16 mouse cellular contexts compared by ENCODE assay signal in genomic region chr17:35161421-35161820, GRCm38 (mm10). TPM values are rescaled to one million over a fixed set of nuclear protein-coding genes. Genes with fewer than 3 reads are reported as not detected.
DNase-seq lines count a peak whose midpoint lies in the region; ATAC-seq lines count a peak whose summit lies in the region.
"Had no signal": no experiment of that assay in that cellular context is flagged by ENCODE, and none has a peak within 500 bp of the region (broad histone marks: within the 10 kb centered on the region; RNA-seq: fewer than 3 reads in every experiment).

No protein-coding gene starts in this region.

- no peak for ATAC-seq in hindbrain, embryonic 14.5 days (ENCODE audit: low FRiP score)
- no peak for ATAC-seq in midbrain, embryonic 11.5 days (ENCODE audit: low FRiP score)
- ATAC-seq: inflammation-experienced regulatory T-cells, adult 6 months had no signal

- H3K27ac ChIP-seq in hindbrain, embryonic 10.5 days: no peak overlapping the region
- no peak overlapping the region for H3K27ac ChIP-seq in hindbrain, embryonic 14.5 days
- no peak overlapping the region for H3K27ac ChIP-seq in midbrain, embryonic 10.5 days (replicated peaks)
- no peak overlapping the region for H3K27ac ChIP-seq in midbrain, embryonic 11.5 days (ENCODE audit: low read depth, low read length)
- H3K27ac ChIP-seq: liver, embryonic 14.5 days had no signal

- peak overlapping the region; percentile 97 for H3K4me3 ChIP-seq in hindbrain, embryonic 10.5 days
- H3K4me3 ChIP-seq in hindbrain, embryonic 14.5 days (replicated peaks; ENCODE audit: low read length): no peak overlapping the region
- H3K4me3 ChIP-seq in midbrain, embryonic 10.5 days: peak overlapping the region; percentile 92
- H3K4me3 ChIP-seq in midbrain, embryonic 11.5 days (ENCODE audit: low read depth, low read length): no peak overlapping the region
- H3K4me3 ChIP-seq: erythroblast, embryonic 14.5 days had no signal

- peaks cover 65% of the 10 kb centered on the region for H3K36me3 ChIP-seq in hindbrain, embryonic 10.5 days
- H3K36me3 ChIP-seq in hindbrain, embryonic 14.5 days (replicated peaks; ENCODE audit: control insufficient read depth, insufficient read depth): peaks cover 64% of the 10 kb centered on the region
- H3K36me3 ChIP-seq in midbrain, embryonic 10.5 days: peaks cover 70% of the 10 kb centered on the region
- H3K36me3 ChIP-seq in midbrain, embryonic 11.5 days (ENCODE audit: control insufficient read depth, insufficient read depth, low read length): peaks cover 52% of the 10 kb centered on the region

- H3K4me2 ChIP-seq in hindbrain, embryonic 14.5 days (replicated peaks): no peak overlapping the region
- H3K4me2 ChIP-seq in midbrain, embryonic 11.5 days: no peak overlapping the region

- peaks cover 28% of the 10 kb centered on the region for H3K4me1 ChIP-seq in hindbrain, embryonic 10.5 days (replicated peaks)
- H3K4me1 ChIP-seq in hindbrain, embryonic 14.5 days (replicated peaks; ENCODE audit: control insufficient read depth, insufficient read depth, low read length): peaks cover 24% of the 10 kb centered on the region
- H3K4me1 ChIP-seq in midbrain, embryonic 10.5 days: peaks cover 30% of the 10 kb centered on the region
- peaks cover 19% of the 10 kb centered on the region for H3K4me1 ChIP-seq in midbrain, embryonic 11.5 days (ENCODE audit: control insufficient read depth, insufficient read depth, low read length)

- H3K9ac ChIP-seq in hindbrain, embryonic 14.5 days: no peak overlapping the region
- H3K9ac ChIP-seq in midbrain, embryonic 11.5 days (ENCODE audit: low read length): no peak overlapping the region
- H3K9ac ChIP-seq: liver, embryonic 14.5 days had no signal

- peak; percentile 28 for DNase-seq in cerebellum, adult 8-10 months
- DNase-seq in cerebellum, postnatal 10 days: no peak
- DNase-seq in hindbrain, embryonic 10.5 days (ENCODE audit: low spot score): no peak
- DNase-seq in hindbrain, embryonic 14.5 days (ENCODE audit: low spot score): no peak
- no peak for DNase-seq in midbrain, embryonic 10.5 days (ENCODE audit: low spot score)
- no peak for DNase-seq in midbrain, embryonic 11.5 days (ENCODE audit: low spot score, missing footprints)
- DNase-seq in adrenal gland, postnatal 4 days (ENCODE audit: low spot score in 2 of 2): no peak
- no peak for DNase-seq in left cerebral cortex, postnatal 14 days (ENCODE audit: low spot score in 2 of 2)
- DNase-seq: cerebellum, postnatal 36 days; layer of hippocampus, adult 9-11 months; right cerebral cortex, postnatal 4 days had no signal

- no peaks in the 10 kb centered on the region for H3K27me3 ChIP-seq in hindbrain, embryonic 10.5 days (ENCODE audit: insufficient read depth, poor library complexity, severe bottlenecking)
- no peaks in the 10 kb centered on the region for H3K27me3 ChIP-seq in hindbrain, embryonic 14.5 days (ENCODE audit: control insufficient read depth, insufficient read depth, low read length)
- no peaks in the 10 kb centered on the region for H3K27me3 ChIP-seq in midbrain, embryonic 10.5 days (ENCODE audit: low read depth, poor library complexity, severe bottlenecking)
- H3K27me3 ChIP-seq in midbrain, embryonic 11.5 days (ENCODE audit: control insufficient read depth, insufficient read depth, low read length): no peaks in the 10 kb centered on the region

- WGBS in hindbrain, embryonic 10.5 days: 90% methylated on average over 11 of the region's 11 CpGs
- WGBS in hindbrain, embryonic 14.5 days: 83% methylated on average over 11 of the region's 11 CpGs
- WGBS in midbrain, embryonic 10.5 days: 91% methylated on average over 11 of the region's 11 CpGs
- WGBS in midbrain, embryonic 11.5 days: 86% methylated on average over 11 of the region's 11 CpGs

- no peaks in the 10 kb centered on the region for H3K9me3 ChIP-seq in hindbrain, embryonic 10.5 days
- no peaks in the 10 kb centered on the region for H3K9me3 ChIP-seq in hindbrain, embryonic 14.5 days (ENCODE audit: control insufficient read depth, low read length)
- no peaks in the 10 kb centered on the region for H3K9me3 ChIP-seq in midbrain, embryonic 10.5 days (replicated peaks)
- H3K9me3 ChIP-seq in midbrain, embryonic 11.5 days (ENCODE audit: control insufficient read depth, low read length): no peaks in the 10 kb centered on the region

- intact Hi-C loops in left cerebral cortex, postnatal 14 days (cut with DNase I): no loop called here

RNA-seq across cellular contexts. Expression of gene Prrc2a, which starts 3.3 kb away (rescaled TPM):
- polyA plus RNA-seq in hindbrain, embryonic 10.5 days (2016; fragmentation: Nextera tagmentation; extraction: Ambion mirVana): 193 and 221 TPM in 2 replicates
- 152 and 168 TPM in 2 replicates for polyA plus RNA-seq in hindbrain, embryonic 14.5 days (2014; fragmentation: Nextera tagmentation; extraction: Ambion mirVana)
- polyA plus RNA-seq in midbrain, embryonic 10.5 days (2016; fragmentation: Nextera tagmentation; extraction: Ambion mirVana): 173 and 198 TPM in 2 replicates
- 138 and 153 TPM in 2 replicates for polyA plus RNA-seq in midbrain, embryonic 11.5 days (2014; fragmentation: Nextera tagmentation; extraction: Ambion mirVana)
- 100 to 1,000 TPM; 264 to 295 TPM for total RNA-seq in adrenal gland, postnatal 4 days (2021)
- 100 to 1,000 TPM; 272 to 274 TPM for total RNA-seq in left cerebral cortex, postnatal 14 days (2021)

RNA-seq across cellular contexts. Expression of gene Aif1, which starts 14.4 kb away (rescaled TPM):
- polyA plus RNA-seq in hindbrain, embryonic 10.5 days (2016; fragmentation: Nextera tagmentation; extraction: Ambion mirVana): 4.2 and 6.5 TPM in 2 replicates
- polyA plus RNA-seq in hindbrain, embryonic 14.5 days (2014; fragmentation: Nextera tagmentation; extraction: Ambion mirVana): 7.8 and 8.7 TPM in 2 replicates
- 4.0 and 5.8 TPM in 2 replicates for polyA plus RNA-seq in midbrain, embryonic 10.5 days (2016; fragmentation: Nextera tagmentation; extraction: Ambion mirVana)
- 7.8 and 8.4 TPM in 2 replicates for polyA plus RNA-seq in midbrain, embryonic 11.5 days (2014; fragmentation: Nextera tagmentation; extraction: Ambion mirVana)
- 10 to 100 TPM in 1 of 2 experiments, 1 to 10 TPM in 1; 9.8 to 10.6 TPM for total RNA-seq in adrenal gland, postnatal 4 days (2021)
- 10 to 100 TPM; 10.6 to 12.3 TPM for total RNA-seq in left cerebral cortex, postnatal 14 days (2021)
- polyA plus RNA-seq: erythroblast, embryonic 14.5 days had no signal

RNA-seq across cellular contexts. Expression of gene Bag6, which starts 26.4 kb away (rescaled TPM):
- polyA plus RNA-seq in hindbrain, embryonic 10.5 days (2016; fragmentation: Nextera tagmentation; extraction: Ambion mirVana): 70.3 and 77.6 TPM in 2 replicates
- 90.2 and 98.2 TPM in 2 replicates for polyA plus RNA-seq in hindbrain, embryonic 14.5 days (2014; fragmentation: Nextera tagmentation; extraction: Ambion mirVana)
- 56.6 and 67.4 TPM in 2 replicates for polyA plus RNA-seq in midbrain, embryonic 10.5 days (2016; fragmentation: Nextera tagmentation; extraction: Ambion mirVana)
- polyA plus RNA-seq in midbrain, embryonic 11.5 days (2014; fragmentation: Nextera tagmentation; extraction: Ambion mirVana): 96.0 and 104 TPM in 2 replicates
- total RNA-seq in adrenal gland, postnatal 4 days (2021): 100 to 1,000 TPM; 425 to 435 TPM
- total RNA-seq in left cerebral cortex, postnatal 14 days (2021): 100 to 1,000 TPM; 285 to 306 TPM

RNA-seq across cellular contexts. Expression of gene Lst1, which starts 26.8 kb away (rescaled TPM):
- polyA plus RNA-seq in hindbrain, embryonic 10.5 days (2016; fragmentation: Nextera tagmentation; extraction: Ambion mirVana): 4.8 and 11.9 TPM in 2 replicates
- 8.2 and 13.3 TPM in 2 replicates for polyA plus RNA-seq in hindbrain, embryonic 14.5 days (2014; fragmentation: Nextera tagmentation; extraction: Ambion mirVana)
- 5.0 and 8.3 TPM in 2 replicates for polyA plus RNA-seq in midbrain, embryonic 10.5 days (2016; fragmentation: Nextera tagmentation; extraction: Ambion mirVana)
- polyA plus RNA-seq in midbrain, embryonic 11.5 days (2014; fragmentation: Nextera tagmentation; extraction: Ambion mirVana): 7.8 and 10.2 TPM in 2 replicates
- 10 to 100 TPM; 11.0 to 13.5 TPM for total RNA-seq in adrenal gland, postnatal 4 days (2021)
- total RNA-seq in left cerebral cortex, postnatal 14 days (2021): 1 to 10 TPM; 5.8 to 7.8 TPM
- polyA plus RNA-seq: erythroblast, embryonic 14.5 days had no signal

RNA-seq across cellular contexts. Expression of gene Apom, which starts 29.6 kb away (rescaled TPM):
- 0.16 and 0.49 TPM in 2 replicates for polyA plus RNA-seq in hindbrain, embryonic 10.5 days (2016; fragmentation: Nextera tagmentation; extraction: Ambion mirVana)
- 0.39 TPM in 1 of 2 replicates, not detected in the other for polyA plus RNA-seq in hindbrain, embryonic 14.5 days (2014; fragmentation: Nextera tagmentation; extraction: Ambion mirVana)
- polyA plus RNA-seq in midbrain, embryonic 10.5 days (2016; fragmentation: Nextera tagmentation; extraction: Ambion mirVana): 0.53 and 0.66 TPM in 2 replicates
- polyA plus RNA-seq in midbrain, embryonic 11.5 days (2014; fragmentation: Nextera tagmentation; extraction: Ambion mirVana): 0.37 and 0.45 TPM in 2 replicates
- total RNA-seq in adrenal gland, postnatal 4 days (2021): 10 to 100 TPM in 1 of 2 experiments, 1 to 10 TPM in 1; 6.9 to 54.4 TPM
- total RNA-seq in left cerebral cortex, postnatal 14 days (2021): not detected
- total RNA-seq: gastrocnemius, adult 8-10 months; megakaryocyte progenitor cell, adult 5-6 weeks had no signal
- polyA plus RNA-seq: inflammation-experienced regulatory T-cells, adult 6 months had no signal

Comparison
In these comparisons a context has a peak if more than half of its experiments do, and no peak if none do; other contexts are left out.
1. H3K4me3 ChIP-seq: peak in hindbrain, embryonic 10.5 days (single experiment) and midbrain, embryonic 10.5 days (single experiment); none in hindbrain, embryonic 14.5 days (single experiment) and midbrain, embryonic 11.5 days (single experiment).